Mouse (Mus musculus) erythroblast, embryonic 14.5 days (primary cell): ENCODE results near the gene Parg.

Experiments used
- GATA1 ChIP-seq: IDR thresholded peaks from 2 replicates; pipeline ENCODE4 v1.6.1; 2012; ENCODE audit warnings: low read length, inconsistent platforms, mixed read lengths
- TAL1 ChIP-seq: IDR thresholded peaks from 3 replicates; pipeline ENCODE4 v1.6.1; 2012; ENCODE audit warnings: low read length, inconsistent platforms, mixed read lengths

GRCm38 (mm10) chr14:32170137-32170536 lies 31.6 kb upstream of the Parg start:
- no peak for TF ChIP-seq GATA1
- TF ChIP-seq TAL1: no peak
